14 mouse cellular contexts compared by ENCODE assay signal in genomic region chr2:121612112-121612511, GRCm38 (mm10).
A peak's percentile ranks its signal among the peaks of the same experiment; 100 is the strongest.
DNase-seq lines count a peak whose midpoint lies in the region; ATAC-seq and TF ChIP-seq lines count a peak whose summit lies in the region.
"Had no signal": no experiment of that assay in that cellular context is flagged by ENCODE, and none has a peak within 500 bp of the region (broad histone marks: within the 10 kb centered on the region; RNA-seq: fewer than 3 reads in every experiment).

No protein-coding gene starts in this region.

- no peak for ATAC-seq in forebrain, embryonic 14.5 days
- peak; percentile 50 for ATAC-seq in hindbrain, embryonic 16.5 days
- peak; percentile 23; the same call in 1 of the 2 replicates for ATAC-seq in neural tube, embryonic 14.5 days (ENCODE audit: low read depth)

- DNase-seq in lung, postnatal 14 days, result peak; percentile 9
- DNase-seq in lung, adult 2 months, result no peak
- DNase-seq in forebrain, embryonic 14.5 days (ENCODE audit: low spot score), result peak; percentile 19
- DNase-seq in gastrocnemius, postnatal 10 days, result no peak
- no peak for DNase-seq in gastrocnemius, adult 2 months
- no peak for DNase-seq in frontal cortex, postnatal 10 days (ENCODE audit: low spot score in 2 of 2)
- DNase-seq: cerebellum, postnatal 25 days; gastrocnemius, postnatal 36 days; kidney, adult 2 months; thymus, adult 2 months had no signal

- 47% methylated on average over 5 of the region's 5 CpGs for WGBS in lung, adult 2 months
- 41% methylated on average over 5 of the region's 5 CpGs for WGBS in forebrain, embryonic 14.5 days
- WGBS in hindbrain, embryonic 16.5 days, result 51% methylated on average over 5 of the region's 5 CpGs
- 50% methylated on average over 5 of the region's 5 CpGs for WGBS in neural tube, embryonic 14.5 days

- no peaks in the 10 kb centered on the region for H3K27me3 ChIP-seq in forebrain, embryonic 14.5 days (replicated peaks; ENCODE audit: control insufficient read depth, insufficient read depth, low read length)
- no peaks in the 10 kb centered on the region for H3K27me3 ChIP-seq in hindbrain, embryonic 16.5 days (replicated peaks; ENCODE audit: control insufficient read depth, insufficient read depth, low read length)
- H3K27me3 ChIP-seq in neural tube, embryonic 14.5 days (ENCODE audit: control insufficient read depth, insufficient read depth, low read length), result no peaks in the 10 kb centered on the region
- H3K27me3 ChIP-seq: CH12.LX; liver, embryonic 15.5 days had no signal

- intact Hi-C loops in gastrocnemius, adult 2 months (cut with DNase I), result no loop called here

- no peaks in the 10 kb centered on the region for H3K4me1 ChIP-seq in lung, adult 2 months (ENCODE audit: control insufficient read depth, insufficient read depth, low read length)
- peaks cover 3% of the 10 kb centered on the region; the same call in 1 of the 2 replicates for H3K4me1 ChIP-seq in forebrain, embryonic 14.5 days (ENCODE audit: control insufficient read depth, insufficient read depth, low read length)
- H3K4me1 ChIP-seq in hindbrain, embryonic 16.5 days (ENCODE audit: control insufficient read depth, insufficient read depth, low read depth, low read length), result peaks cover 24% of the 10 kb centered on the region
- peaks cover 12% of the 10 kb centered on the region for H3K4me1 ChIP-seq in neural tube, embryonic 14.5 days (ENCODE audit: control insufficient read depth, insufficient read depth, low read length)
- H3K4me1 ChIP-seq: liver, embryonic 15.5 days had no signal

- peak overlapping the region; percentile 22; the same call in 1 of the 2 replicates for H3K9ac ChIP-seq in forebrain, embryonic 14.5 days (ENCODE audit: low read length)
- H3K9ac ChIP-seq in hindbrain, embryonic 16.5 days (ENCODE audit: low read depth, low read length), result no peak overlapping the region
- H3K9ac ChIP-seq in neural tube, embryonic 14.5 days (replicated peaks; ENCODE audit: low read depth, low read length), result no peak overlapping the region
- H3K9ac ChIP-seq: liver, embryonic 15.5 days had no signal

- no peak overlapping the region for H3K4me2 ChIP-seq in forebrain, embryonic 14.5 days (ENCODE audit: low read length)
- no peak overlapping the region for H3K4me2 ChIP-seq in hindbrain, embryonic 16.5 days (ENCODE audit: low read length)
- H3K4me2 ChIP-seq in neural tube, embryonic 14.5 days (ENCODE audit: low read depth, low read length), result no peak overlapping the region
- H3K4me2 ChIP-seq: liver, embryonic 15.5 days had no signal

- no peak for TF ChIP-seq CTCF in lung, adult 2 months (IDR thresholded peaks at IDR 0.05; ENCODE audit: insufficient read depth, low read length)
- no peak for TF ChIP-seq CTCF in gastrocnemius, adult 2 months (IDR thresholded peaks at IDR 0.05)

- no peaks in the 10 kb centered on the region for H3K36me3 ChIP-seq in forebrain, embryonic 14.5 days (ENCODE audit: control insufficient read depth, insufficient read depth, low read length)
- no peaks in the 10 kb centered on the region for H3K36me3 ChIP-seq in hindbrain, embryonic 16.5 days (ENCODE audit: control insufficient read depth, insufficient read depth, low read length)
- H3K36me3 ChIP-seq in neural tube, embryonic 14.5 days (ENCODE audit: control insufficient read depth, insufficient read depth, low read length), result no peaks in the 10 kb centered on the region
- H3K36me3 ChIP-seq: liver, embryonic 15.5 days had no signal

- TF ChIP-seq POLR2A in lung, adult 2 months (IDR thresholded peaks at IDR 0.05; ENCODE audit: borderline replicate concordance, extremely low read depth, low read depth, low read length), result no peak

- H3K9me3 ChIP-seq in forebrain, embryonic 14.5 days (replicated peaks; ENCODE audit: control insufficient read depth, low read length), result no peaks in the 10 kb centered on the region
- H3K9me3 ChIP-seq in hindbrain, embryonic 16.5 days (ENCODE audit: control insufficient read depth, low read length), result no peaks in the 10 kb centered on the region
- no peaks in the 10 kb centered on the region for H3K9me3 ChIP-seq in neural tube, embryonic 14.5 days (ENCODE audit: control insufficient read depth, low read length)
- H3K9me3 ChIP-seq: liver, embryonic 15.5 days had no signal

- H3K4me3 ChIP-seq in lung, adult 2 months (replicated peaks; ENCODE audit: extremely low read depth, low read depth, low read length), result no peak overlapping the region
- no peak overlapping the region for H3K4me3 ChIP-seq in forebrain, embryonic 14.5 days (ENCODE audit: low read depth, low read length)
- H3K4me3 ChIP-seq in hindbrain, embryonic 16.5 days (ENCODE audit: low read length), result no peak overlapping the region
- no peak overlapping the region for H3K4me3 ChIP-seq in neural tube, embryonic 14.5 days (ENCODE audit: low read depth, low read length)
- no peak overlapping the region for H3K4me3 ChIP-seq in gastrocnemius, adult 2 months
- H3K4me3 ChIP-seq: liver, embryonic 15.5 days had no signal

- peak overlapping the region; percentile 1; the same call in 1 of the 2 replicates for H3K27ac ChIP-seq in forebrain, embryonic 14.5 days (ENCODE audit: low read depth, low read length)
- H3K27ac ChIP-seq in hindbrain, embryonic 16.5 days (ENCODE audit: low read depth, low read length), result no peak overlapping the region
- no peak overlapping the region for H3K27ac ChIP-seq in neural tube, embryonic 14.5 days (ENCODE audit: low read depth, low read length)
- H3K27ac ChIP-seq in gastrocnemius, adult 2 months, result no peak overlapping the region
- H3K27ac ChIP-seq: liver, embryonic 15.5 days had no signal

Comparison
In these comparisons a context has a peak if more than half of its experiments do, and no peak if none do; other contexts are left out.
1. DNase-seq: peak in lung, postnatal 14 days (single experiment) and forebrain, embryonic 14.5 days (single experiment); none in lung, adult 2 months (single experiment), gastrocnemius, postnatal 10 days (single experiment), gastrocnemius, adult 2 months (single experiment) and frontal cortex, postnatal 10 days (0 of 2).